8 mouse cellular contexts compared by ENCODE assay signal in the genomic region with DNA sequence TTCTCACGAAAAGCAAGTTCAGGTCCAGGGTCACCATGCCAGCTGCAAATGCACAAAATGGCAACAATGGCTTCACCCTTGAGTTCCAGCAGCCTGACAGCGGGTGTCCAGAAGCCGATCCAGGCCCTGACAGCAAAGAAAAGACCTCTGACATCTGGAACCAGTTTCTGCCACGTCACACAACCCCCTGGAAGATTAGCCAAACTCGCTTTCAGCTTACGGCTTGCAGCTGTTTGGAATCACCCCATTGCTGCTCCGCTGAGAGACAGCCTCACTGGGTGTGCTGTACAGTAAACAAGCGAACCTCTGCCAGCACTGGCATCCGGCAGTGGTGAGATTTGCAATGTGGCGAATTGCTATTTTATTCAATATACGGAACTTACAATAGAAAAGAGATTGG. TPM values are rescaled to one million over a fixed set of nuclear protein-coding genes. Genes with fewer than 3 reads are reported as not detected.
DNase-seq lines count a peak whose midpoint lies in the region; ATAC-seq lines count a peak whose summit lies in the region.

No protein-coding gene starts in this region.

- peaks cover 24% of the 10 kb centered on the region for H3K4me1 ChIP-seq in neural tube, embryonic 15.5 days
- peaks cover 35% of the 10 kb centered on the region for H3K4me1 ChIP-seq in stomach, embryonic 15.5 days

- no peak overlapping the region for H3K4me2 ChIP-seq in neural tube, embryonic 15.5 days
- no peak overlapping the region for H3K4me2 ChIP-seq in stomach, embryonic 15.5 days

- no peaks in the 10 kb centered on the region for H3K27me3 ChIP-seq in neural tube, embryonic 15.5 days (replicated peaks)
- H3K27me3 ChIP-seq in stomach, embryonic 15.5 days (replicated peaks), result no peaks in the 10 kb centered on the region

- 70% methylated on average over 11 of the region's 11 CpGs for WGBS in neural tube, embryonic 15.5 days
- 50% methylated on average over 11 of the region's 11 CpGs for WGBS in stomach, embryonic 15.5 days

- no peak for ATAC-seq in neural tube, embryonic 15.5 days (ENCODE audit: low FRiP score)
- no peak for ATAC-seq in stomach, embryonic 15.5 days (ENCODE audit: insufficient read depth, low FRiP score, low read depth)

- DNase-seq in neural tube, embryonic 10.5 days (ENCODE audit: extremely low spot score, low spot score), result no peak
- DNase-seq in gastrocnemius, postnatal 4 days (ENCODE audit: low spot score in 2 of 2), result peak; percentile 37 to 70
- peak; percentile 77 for DNase-seq in kidney, postnatal 10 days
- no peak for DNase-seq in spleen, adult 18-20 months
- no peak for DNase-seq in layer of hippocampus, adult 11-12 months (ENCODE audit: low spot score)
- DNase-seq in layer of hippocampus, postnatal 10 days (ENCODE audit: low spot score in 2 of 2), result no peak

- no peaks in the 10 kb centered on the region for H3K9me3 ChIP-seq in neural tube, embryonic 15.5 days (replicated peaks)
- no peaks in the 10 kb centered on the region for H3K9me3 ChIP-seq in stomach, embryonic 15.5 days

- no peaks in the 10 kb centered on the region for H3K36me3 ChIP-seq in neural tube, embryonic 15.5 days
- no peaks in the 10 kb centered on the region for H3K36me3 ChIP-seq in stomach, embryonic 15.5 days

- no peak overlapping the region for H3K4me3 ChIP-seq in neural tube, embryonic 15.5 days (replicated peaks)
- no peak overlapping the region for H3K4me3 ChIP-seq in stomach, embryonic 15.5 days (replicated peaks)

- H3K9ac ChIP-seq in neural tube, embryonic 15.5 days (replicated peaks), result no peak overlapping the region
- no peak overlapping the region for H3K9ac ChIP-seq in stomach, embryonic 15.5 days

- 0 out of 2 replicates have a peak overlapping the region, but pooled peaks have one; percentile 61 for H3K27ac ChIP-seq in neural tube, embryonic 15.5 days (replicated peaks)
- H3K27ac ChIP-seq in stomach, embryonic 15.5 days, result peak overlapping the region; percentile 82

RNA-seq across cellular contexts. Expression of a gene that starts 18.8 kb away (rescaled TPM):
- 4.6 and 5.2 TPM in 2 replicates for polyA plus RNA-seq in neural tube, embryonic 15.5 days (2015; fragmentation: Nextera tagmentation; extraction: Ambion mirVana)
- total RNA-seq in gastrocnemius, postnatal 4 days (2021), result 1 to 10 TPM; 6.2 to 8.1 TPM
- polyA plus RNA-seq in stomach, embryonic 15.5 days (2015; fragmentation: Nextera tagmentation; extraction: Ambion mirVana), result 8.7 and 9.7 TPM in 2 replicates
- total RNA-seq in layer of hippocampus, postnatal 10 days (2021), result 1 to 10 TPM; 2.0 to 2.8 TPM

Comparison
In these comparisons a context has a peak if more than half of its experiments do, and no peak if none do; other contexts are left out.
1. DNase-seq: peak in gastrocnemius, postnatal 4 days (2 of 2) and kidney, postnatal 10 days (single experiment); none in neural tube, embryonic 10.5 days (single experiment), spleen, adult 18-20 months (0 of 2), layer of hippocampus, adult 11-12 months (single experiment) and layer of hippocampus, postnatal 10 days (0 of 2).